Mouse (Mus musculus): Measurements from ENCODE around the gene Gm13271. TPM values are rescaled to one million over a fixed set of nuclear protein-coding genes. Genes with fewer than 3 reads are reported as not detected.
"Not testable (repeated sequence)": the region's sequence is repeated elsewhere in the genome, so short reads cannot be mapped to it uniquely, and the experiment has no call there.

Gm13271 gene
- not detected in 2 replicates for polyA plus RNA-seq (2012; rRNA removed)

GRCm38 (mm10) chr4:88754818-88755340, at the start of gene Gm13271:
Gm13271 (plus strand) TSS chr4:88754868.
- not testable (repeated sequence) for H3K4me3 ChIP-seq (replicated peaks; ENCODE audit: extremely low read depth, low read depth, low read length); H3K4me1 ChIP-seq (ENCODE audit: control insufficient read depth, insufficient read depth, low read length)
- 75% methylated on average over 15 of the region's 15 CpGs for WGBS
- DNase-seq: peak; percentile 66

DNA sequence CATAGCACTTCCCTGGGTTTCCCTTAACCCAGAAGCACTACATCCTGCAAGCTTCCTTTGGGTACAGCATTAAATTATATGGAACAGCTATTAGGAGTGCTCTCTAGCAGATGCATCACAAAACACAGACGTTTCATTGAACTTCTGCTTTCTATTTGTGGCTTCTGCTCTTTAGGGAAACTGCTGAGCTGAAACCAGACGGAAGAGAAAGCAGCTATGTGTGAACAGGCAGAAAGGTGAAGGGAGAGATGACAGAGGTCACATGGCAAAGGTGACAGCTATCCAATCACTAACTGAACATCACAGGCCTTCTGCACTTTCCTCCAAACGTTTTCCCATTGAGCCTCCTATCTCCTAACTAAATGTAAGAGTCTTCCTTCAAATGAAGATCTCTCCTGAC, 48.7 kb upstream of the Gm13271 start:
- H3K4me3 ChIP-seq (replicated peaks; ENCODE audit: extremely low read depth, low read depth, low read length): no peak overlapping the region
- 29% methylated on average over 3 of the region's 3 CpGs for WGBS
- H3K4me1 ChIP-seq (ENCODE audit: control insufficient read depth, insufficient read depth, low read length): no peaks in the 10 kb centered on the region
- no peak for DNase-seq
- TF ChIP-seq CTCF (IDR thresholded peaks at IDR 0.05; ENCODE audit: insufficient read depth, low read length) (no peak), POLR2A (IDR thresholded peaks at IDR 0.05; ENCODE audit: borderline replicate concordance, extremely low read depth, low read depth, low read length) (no peak)

DNA sequence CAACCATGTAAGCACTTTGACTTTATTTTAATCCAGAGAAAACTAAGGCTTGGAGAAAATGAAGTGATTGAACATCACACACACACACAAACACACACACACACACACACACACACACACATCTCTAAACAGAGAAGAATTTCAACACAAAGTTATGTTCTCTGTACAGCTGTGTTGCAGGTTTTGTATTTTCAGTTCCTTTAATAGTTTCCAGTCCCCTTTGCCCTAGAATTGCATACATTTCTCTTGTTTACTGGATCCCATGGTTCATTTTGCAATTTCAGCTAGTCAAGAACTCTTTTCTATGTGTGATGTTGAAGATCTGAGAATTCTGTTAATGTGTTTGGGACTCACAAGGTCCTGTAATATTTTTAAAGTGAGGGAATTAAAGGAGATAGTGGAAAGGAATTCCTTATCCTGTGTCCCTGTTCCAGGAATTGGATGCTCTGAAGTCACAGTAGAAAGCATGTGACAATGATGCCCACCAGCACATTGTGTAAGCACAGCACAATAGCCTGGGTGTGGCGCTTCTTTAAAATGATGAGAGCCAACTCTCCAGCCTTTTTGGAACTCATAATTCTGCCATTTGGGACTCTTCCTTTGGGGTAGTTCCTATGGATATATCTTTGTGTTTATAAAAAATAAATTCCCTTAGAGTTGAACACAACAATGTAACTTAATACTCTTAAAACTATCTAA, 47.4 kb upstream of the Gm13271 start:
- TF ChIP-seq CTCF (IDR thresholded peaks at IDR 0.05; ENCODE audit: insufficient read depth, low read length) (no peak), POLR2A (IDR thresholded peaks at IDR 0.05; ENCODE audit: borderline replicate concordance, extremely low read depth, low read depth, low read length) (no peak)
- WGBS: 74% methylated on average over 1 of the region's 1 CpGs
- Histone ChIP-seq H3K4me1 (ENCODE audit: control insufficient read depth, insufficient read depth, low read length) (no peaks in the 10 kb centered on the region), H3K4me3 (replicated peaks; ENCODE audit: extremely low read depth, low read depth, low read length) (no peak overlapping the region)
- DNase-seq: no peak

DNA sequence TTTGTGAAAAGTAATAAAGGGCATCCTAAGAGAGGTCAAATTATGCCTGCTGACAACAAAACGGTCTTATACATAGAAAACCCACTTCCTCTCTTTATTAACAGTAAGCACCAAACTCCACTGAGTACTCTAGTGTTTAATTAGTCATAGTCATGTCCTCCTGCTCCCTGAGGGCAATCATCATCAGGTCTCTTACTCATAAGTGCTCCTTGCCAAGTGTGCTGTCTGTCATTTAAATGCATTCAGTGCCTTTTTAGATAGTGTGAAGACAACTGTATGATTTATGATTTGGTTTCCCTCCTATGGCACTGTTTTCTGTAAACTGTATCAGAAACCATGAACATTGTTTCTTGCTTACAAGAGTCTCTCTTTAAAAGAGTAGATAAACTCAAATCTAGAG, 40.4 kb upstream of the Gm13271 start:
- Histone ChIP-seq H3K4me3 (replicated peaks; ENCODE audit: extremely low read depth, low read depth, low read length) (no peak overlapping the region), H3K4me1 (ENCODE audit: control insufficient read depth, insufficient read depth, low read length) (peaks cover 15% of the 10 kb centered on the region)
- WGBS: 38% methylated on average over 1 of the region's 1 CpGs
- DNase-seq: no peak
- TF ChIP-seq POLR2A (IDR thresholded peaks at IDR 0.05; ENCODE audit: borderline replicate concordance, extremely low read depth, low read depth, low read length) (no peak), CTCF (IDR thresholded peaks at IDR 0.05; ENCODE audit: insufficient read depth, low read length) (no peak)

DNA sequence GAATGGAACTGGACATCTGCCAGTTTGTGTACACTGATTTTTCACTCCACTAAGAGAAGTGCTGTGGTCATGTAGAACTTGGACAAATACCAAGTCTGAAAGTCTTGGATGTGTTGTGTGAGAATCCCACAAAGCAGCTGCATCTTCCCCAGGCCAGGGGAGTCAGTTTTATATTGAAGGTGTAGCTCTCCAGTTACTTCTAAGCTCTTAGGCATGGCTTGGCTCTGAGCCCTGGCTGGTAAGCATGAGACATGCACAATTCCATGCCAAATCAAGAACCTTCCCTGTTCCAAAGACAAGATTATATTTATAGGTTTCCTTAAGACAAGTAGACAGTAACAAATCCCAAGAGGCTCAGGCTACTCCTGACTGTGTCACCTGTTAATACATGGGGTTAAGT, 39.6 kb upstream of the Gm13271 start:
- no peak for DNase-seq
- TF ChIP-seq POLR2A (IDR thresholded peaks at IDR 0.05; ENCODE audit: borderline replicate concordance, extremely low read depth, low read depth, low read length) (no peak), CTCF (IDR thresholded peaks at IDR 0.05; ENCODE audit: insufficient read depth, low read length) (no peak)
- Histone ChIP-seq H3K4me3 (replicated peaks; ENCODE audit: extremely low read depth, low read depth, low read length) (no peak overlapping the region), H3K4me1 (ENCODE audit: control insufficient read depth, insufficient read depth, low read length) (peaks cover 16% of the 10 kb centered on the region)

- H3K4me3 ChIP-seq (replicated peaks; ENCODE audit: extremely low read depth, low read depth, low read length): no peak overlapping the region
- 5% methylated on average over 1 of the region's 1 CpGs for WGBS
- no peak for TF ChIP-seq CTCF (IDR thresholded peaks at IDR 0.05; ENCODE audit: insufficient read depth, low read length)
- no peak for TF ChIP-seq POLR2A (IDR thresholded peaks at IDR 0.05; ENCODE audit: borderline replicate concordance, extremely low read depth, low read depth, low read length)
- peaks cover 26% of the 10 kb centered on the region for H3K4me1 ChIP-seq (ENCODE audit: control insufficient read depth, insufficient read depth, low read length)
- DNase-seq: no peak
These were observed 36.0 kb upstream of the Gm13271 start for GRCm38 (mm10) chr4:88718715-88719114.

DNA sequence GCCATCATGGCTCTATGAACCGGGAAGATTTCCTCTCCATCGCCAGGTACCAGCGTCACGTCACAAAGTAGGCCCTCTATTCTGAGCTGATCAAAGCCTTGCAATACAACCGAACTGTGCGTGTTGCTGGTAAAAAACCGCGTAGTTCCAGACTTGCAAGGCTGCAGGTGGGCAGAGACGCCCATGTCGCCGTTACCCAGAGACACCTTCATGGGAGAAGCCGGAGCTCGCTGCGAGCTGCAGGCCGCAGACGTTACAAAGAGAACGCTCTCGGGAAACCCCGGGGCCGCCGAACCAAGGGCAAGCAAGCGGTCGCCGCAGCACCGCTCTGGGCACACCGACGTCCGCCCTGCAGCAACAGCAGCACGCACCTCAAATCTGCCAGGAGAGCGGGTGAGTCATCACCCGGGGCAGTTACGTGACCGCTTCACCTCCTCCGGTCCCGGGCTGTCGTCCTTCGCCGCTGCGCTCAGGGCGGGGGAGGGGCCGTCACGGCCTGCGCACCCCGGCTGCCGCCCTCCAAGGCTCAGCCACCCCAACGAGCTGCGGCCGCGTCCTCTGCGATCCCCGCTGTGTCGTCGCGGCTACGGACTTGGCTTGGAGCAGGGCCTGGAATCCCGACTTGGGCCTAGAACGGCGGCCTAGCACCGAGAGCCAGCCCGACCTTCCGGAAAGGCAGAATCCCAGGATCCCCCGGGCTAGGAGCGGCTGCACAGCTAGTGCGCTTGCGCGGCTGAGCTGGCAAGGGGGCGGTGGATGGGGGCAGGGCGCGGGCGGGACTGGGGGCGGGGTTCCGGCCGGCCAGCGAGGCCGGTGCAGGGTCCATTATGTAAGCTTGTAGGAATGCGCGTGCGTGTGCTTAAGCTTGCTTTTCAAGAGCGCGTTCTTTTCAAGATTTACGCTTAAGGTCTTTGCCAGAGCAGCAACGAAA, 32.6 kb upstream of the Gm13271 start, which contains the start of the genes Gm26566 and Klhl9:
Gm26566 (plus strand) TSS at position 15 of the 931 bp plus-strand sequence.
Klhl9 (minus strand) TSS at position 675 of the 931 bp plus-strand sequence.
- H3K4me1 ChIP-seq (ENCODE audit: control insufficient read depth, insufficient read depth, low read length): peaks cover 18% of the 10 kb centered on the region
- DNase-seq: peak; percentile 91
- TF ChIP-seq POLR2A (IDR thresholded peaks at IDR 0.05; ENCODE audit: borderline replicate concordance, extremely low read depth, low read depth, low read length) (peak; percentile 92), CTCF (IDR thresholded peaks at IDR 0.05; ENCODE audit: insufficient read depth, low read length) (no peak)

GRCm38 (mm10) chr4:88723497-88724090, 31.1 kb upstream of the Gm13271 start:
- no peak for DNase-seq
- TF ChIP-seq POLR2A (IDR thresholded peaks at IDR 0.05; ENCODE audit: borderline replicate concordance, extremely low read depth, low read depth, low read length) (no peak), CTCF (IDR thresholded peaks at IDR 0.05; ENCODE audit: insufficient read depth, low read length) (no peak)
- no peak overlapping the region for H3K4me3 ChIP-seq (replicated peaks; ENCODE audit: extremely low read depth, low read depth, low read length)
- 41% methylated on average over 8 of the region's 8 CpGs for WGBS
- H3K4me1 ChIP-seq (ENCODE audit: control insufficient read depth, insufficient read depth, low read length): peaks cover 15% of the 10 kb centered on the region

More for the DNA sequence above, 32.6 kb upstream of the Gm13271 start, which contains the start of the genes Gm26566 and Klhl9:
- H3K4me3 ChIP-seq (replicated peaks; ENCODE audit: extremely low read depth, low read depth, low read length): peak within 1 kb of the TSS; percentile 99
- under 1% methylated on average over 82 of the region's 82 CpGs for WGBS

DNA sequence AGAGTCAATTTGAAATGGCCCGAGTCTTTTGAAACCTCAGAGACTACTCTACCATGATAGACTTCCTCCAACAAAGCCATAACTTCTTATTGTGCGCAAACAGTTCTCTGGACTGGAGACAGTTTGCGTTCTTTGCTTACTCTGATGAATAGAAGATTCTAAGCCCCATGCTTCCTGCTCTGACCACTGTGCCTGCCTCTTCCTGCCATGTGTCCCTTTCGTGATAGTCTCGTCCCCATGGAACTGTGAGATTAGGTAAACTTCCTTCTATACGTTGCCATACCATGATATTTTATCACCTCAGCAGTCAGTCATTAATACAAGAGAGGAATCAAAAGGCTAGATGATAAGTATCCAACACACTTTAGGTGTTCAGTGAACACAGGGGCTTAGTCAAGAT, 27.9 kb upstream of the Gm13271 start:
- WGBS: 41% methylated on average over 6 of the region's 6 CpGs
- Histone ChIP-seq H3K4me3 (replicated peaks; ENCODE audit: extremely low read depth, low read depth, low read length) (no peak overlapping the region), H3K4me1 (ENCODE audit: control insufficient read depth, insufficient read depth, low read length) (no peaks in the 10 kb centered on the region; the same call in 1 of the 2 replicates)
- DNase-seq: no peak
- TF ChIP-seq CTCF (IDR thresholded peaks at IDR 0.05; ENCODE audit: insufficient read depth, low read length): no peak
- TF ChIP-seq POLR2A (IDR thresholded peaks at IDR 0.05; ENCODE audit: borderline replicate concordance, extremely low read depth, low read depth, low read length): no peak
